Mouse (Mus musculus) urinary bladder, postnatal 10 days (tissue): ENCODE results near the gene Gramd1b.

Experiments
- DNase-seq: peaks from one replicate; pipeline ENCODE4 v3.0.0; 2022; ENCODE audit warnings: low spot score

The Gramd1b gene

GRCm38 (mm10) chr9:40531027-40531621, at the start of gene Gramd1b:
Gene Gramd1b (minus strand): TSS chr9:40531383.
- DNase-seq, result no peak

- DNase-seq, result no peak
Measured at GRCm38 (mm10) chr9:40578726-40579625, 47.8 kb upstream of the Gramd1b start.

GRCm38 (mm10) chr9:40577132-40577531, 45.9 kb upstream of the Gramd1b start:
- no peak for DNase-seq

GRCm38 (mm10) chr9:40575053-40575985, 44.1 kb upstream of the Gramd1b start:
- DNase-seq, result no peak

GRCm38 (mm10) chr9:40571280-40571679, 40.1 kb upstream of the Gramd1b start:
- DNase-seq, result no peak

GRCm38 (mm10) chr9:40568070-40568469, 36.9 kb upstream of the Gramd1b start:
- no peak for DNase-seq

GRCm38 (mm10) chr9:40563750-40564149, 32.6 kb upstream of the Gramd1b start:
- DNase-seq, result no peak

GRCm38 (mm10) chr9:40559646-40560045, 28.5 kb upstream of the Gramd1b start:
- no peak for DNase-seq

- no peak for DNase-seq
Measured at GRCm38 (mm10) chr9:40557796-40558195, 26.6 kb upstream of the Gramd1b start.

- no peak for DNase-seq
Measured at GRCm38 (mm10) chr9:40556396-40556795, 25.2 kb upstream of the Gramd1b start.

GRCm38 (mm10) chr9:40555243-40555642, 24.1 kb upstream of the Gramd1b start:
- DNase-seq, result no peak

GRCm38 (mm10) chr9:40547876-40548275, 16.7 kb upstream of the Gramd1b start:
- DNase-seq, result no peak

- no peak for DNase-seq
Measured at GRCm38 (mm10) chr9:40545193-40545592, 14.0 kb upstream of the Gramd1b start.

- DNase-seq, result no peak
Measured at GRCm38 (mm10) chr9:40539588-40540140, 8.5 kb upstream of the Gramd1b start.

- DNase-seq, result no peak
Measured at GRCm38 (mm10) chr9:40537708-40538105, 6.5 kb upstream of the Gramd1b start.

- DNase-seq, result no peak
Measured at GRCm38 (mm10) chr9:40537044-40537707, 6.0 kb upstream of the Gramd1b start.

GRCm38 (mm10) chr9:40530536-40530935, 647 bp downstream of the Gramd1b start:
- no peak for DNase-seq

GRCm38 (mm10) chr9:40528733-40529132, 2.5 kb downstream of the Gramd1b start:
- no peak for DNase-seq

- DNase-seq, result no peak
Measured at GRCm38 (mm10) chr9:40526928-40527327, 4.3 kb downstream of the Gramd1b start.

- no peak for DNase-seq
Measured at GRCm38 (mm10) chr9:40522156-40522555, 9.0 kb downstream of the Gramd1b start.

GRCm38 (mm10) chr9:40521097-40521496, 10.1 kb downstream of the Gramd1b start:
- DNase-seq, result no peak
